Comparison of ENCODE assay signal across 18 mouse cellular contexts in genomic region chr6:115770059-115770670, GRCm38 (mm10). TPM values are rescaled to one million over a fixed set of nuclear protein-coding genes. Genes with fewer than 3 reads are reported as not detected.
DNase-seq lines count a peak whose midpoint lies in the region; ATAC-seq and TF ChIP-seq lines count a peak whose summit lies in the region.
"Had no signal": no experiment of that assay in that cellular context is flagged by ENCODE, and none has a peak within 500 bp of the region (broad histone marks: within the 10 kb centered on the region; RNA-seq: fewer than 3 reads in every experiment).

No protein-coding gene starts in this region.

- H3K36me3 ChIP-seq in intestine, postnatal 0 days (ENCODE audit: control insufficient read depth, insufficient read depth), result no peaks in the 10 kb centered on the region
- H3K36me3 ChIP-seq in intestine, embryonic 16.5 days (ENCODE audit: control insufficient read depth, insufficient read depth, low read length), result no peaks in the 10 kb centered on the region
- no peaks in the 10 kb centered on the region for H3K36me3 ChIP-seq in thymus, adult 2 months (ENCODE audit: control insufficient read depth, insufficient read depth, low read length)
- no peaks in the 10 kb centered on the region for H3K36me3 ChIP-seq in liver, embryonic 11.5 days (ENCODE audit: control insufficient read depth, insufficient read depth, low read length)
- H3K36me3 ChIP-seq: heart, embryonic 12.5 days; lung, embryonic 15.5 days; neural tube, embryonic 13.5 days had no signal

- no peak for TF ChIP-seq POLR2A in thymus, adult 2 months (IDR thresholded peaks at IDR 0.05; ENCODE audit: control insufficient read depth, extremely low read depth, insufficient read depth, low read length, poor library complexity)
- no peak for TF ChIP-seq POLR2A in cerebellum, adult 2 months (IDR thresholded peaks at IDR 0.05; ENCODE audit: borderline replicate concordance, insufficient read depth, low read length)

- ATAC-seq in intestine, postnatal 0 days, result no peak
- ATAC-seq in intestine, embryonic 16.5 days, result no peak
- ATAC-seq in liver, embryonic 11.5 days (replicated peaks; ENCODE audit: low FRiP score), result no peak
- ATAC-seq: inflammation-experienced regulatory T-cells, adult 6 months had no signal

- no peak overlapping the region for H3K27ac ChIP-seq in intestine, postnatal 0 days (ENCODE audit: low read depth, low read length)
- no peak overlapping the region for H3K27ac ChIP-seq in intestine, embryonic 16.5 days (ENCODE audit: low read length)
- H3K27ac ChIP-seq in thymus, adult 2 months (ENCODE audit: control insufficient read depth, insufficient read depth, low read length), result no peak overlapping the region
- H3K27ac ChIP-seq in liver, embryonic 11.5 days (ENCODE audit: low read depth, low read length), result peak overlapping the region; percentile 38; the same call in 1 of the 2 replicates
- no peak overlapping the region for H3K27ac ChIP-seq in cerebellum, adult 2 months (ENCODE audit: insufficient read depth, low read length)
- H3K27ac ChIP-seq: lung, embryonic 15.5 days; neural tube, embryonic 13.5 days had no signal

- peak; percentile 42 for TF ChIP-seq CTCF in intestine, postnatal 0 days (IDR thresholded peaks at IDR 0.05; ENCODE audit: low read depth)
- 0 out of 2 replicates have a peak, but pooled peaks have one; percentile 24 for TF ChIP-seq CTCF in thymus, adult 2 months (IDR thresholded peaks at IDR 0.05; ENCODE audit: borderline replicate concordance, control insufficient read depth, extremely low read depth, insufficient read depth, low read length, poor library complexity)
- TF ChIP-seq CTCF in cerebellum, adult 2 months (IDR thresholded peaks at IDR 0.05; ENCODE audit: borderline replicate concordance, insufficient read depth, low read depth, low read length), result no peak

- H3K4me1 ChIP-seq in intestine, postnatal 0 days (replicated peaks; ENCODE audit: control insufficient read depth, insufficient read depth, low read length), result no peaks in the 10 kb centered on the region
- peaks cover 10% of the 10 kb centered on the region; the same call in 1 of the 2 replicates for H3K4me1 ChIP-seq in intestine, embryonic 16.5 days (ENCODE audit: control insufficient read depth, insufficient read depth, low read length)
- H3K4me1 ChIP-seq in thymus, adult 2 months (replicated peaks; ENCODE audit: control insufficient read depth, insufficient read depth, low read length), result peaks cover 21% of the 10 kb centered on the region
- H3K4me1 ChIP-seq in liver, embryonic 11.5 days (replicated peaks; ENCODE audit: control insufficient read depth, insufficient read depth, low read length), result peaks cover 11% of the 10 kb centered on the region
- H3K4me1 ChIP-seq in cerebellum, adult 2 months (ENCODE audit: control insufficient read depth, insufficient read depth, low read length), result peaks cover under 1% of the 10 kb centered on the region; the same call in 1 of the 2 replicates

- H3K27me3 ChIP-seq in intestine, postnatal 0 days (replicated peaks; ENCODE audit: control insufficient read depth, insufficient read depth, low read length), result no peaks in the 10 kb centered on the region
- no peaks in the 10 kb centered on the region for H3K27me3 ChIP-seq in intestine, embryonic 16.5 days (replicated peaks; ENCODE audit: control insufficient read depth, insufficient read depth, low read length)
- H3K27me3 ChIP-seq in thymus, adult 2 months (ENCODE audit: control insufficient read depth, insufficient read depth, low read length), result no peaks in the 10 kb centered on the region
- H3K27me3 ChIP-seq in liver, embryonic 11.5 days (replicated peaks; ENCODE audit: control insufficient read depth, insufficient read depth, low read length), result no peaks in the 10 kb centered on the region
- no peaks in the 10 kb centered on the region for H3K27me3 ChIP-seq in cerebellum, adult 2 months (ENCODE audit: control insufficient read depth, insufficient read depth, low read length)
- H3K27me3 ChIP-seq: heart, embryonic 12.5 days; lung, embryonic 15.5 days; neural tube, embryonic 13.5 days had no signal

- H3K9me3 ChIP-seq in intestine, postnatal 0 days (ENCODE audit: control insufficient read depth), result no peaks in the 10 kb centered on the region
- no peaks in the 10 kb centered on the region for H3K9me3 ChIP-seq in intestine, embryonic 16.5 days (ENCODE audit: control insufficient read depth, low read length)
- no peaks in the 10 kb centered on the region for H3K9me3 ChIP-seq in liver, embryonic 11.5 days (ENCODE audit: control insufficient read depth, low read length)
- H3K9me3 ChIP-seq: lung, embryonic 15.5 days; neural tube, embryonic 13.5 days had no signal

- H3K4me2 ChIP-seq in intestine, postnatal 0 days (replicated peaks; ENCODE audit: low read depth), result no peak overlapping the region
- no peak overlapping the region for H3K4me2 ChIP-seq in intestine, embryonic 16.5 days (ENCODE audit: low read depth, low read length)
- H3K4me2 ChIP-seq in liver, embryonic 11.5 days, result no peak overlapping the region
- H3K4me2 ChIP-seq: heart, embryonic 12.5 days; lung, embryonic 15.5 days; neural tube, embryonic 13.5 days had no signal

- no peak overlapping the region for H3K9ac ChIP-seq in intestine, postnatal 0 days (ENCODE audit: low read depth, low read length)
- H3K9ac ChIP-seq in intestine, embryonic 16.5 days (ENCODE audit: low read depth, low read length), result no peak overlapping the region
- no peak overlapping the region for H3K9ac ChIP-seq in liver, embryonic 11.5 days (ENCODE audit: low read depth, low read length)
- H3K9ac ChIP-seq: heart, embryonic 12.5 days; lung, embryonic 15.5 days; neural tube, embryonic 13.5 days had no signal

- no peak overlapping the region for H3K4me3 ChIP-seq in intestine, postnatal 0 days (ENCODE audit: low read depth, low read length)
- no peak overlapping the region for H3K4me3 ChIP-seq in intestine, embryonic 16.5 days (ENCODE audit: low read length)
- H3K4me3 ChIP-seq in thymus, adult 2 months (ENCODE audit: control insufficient read depth, insufficient read depth, low read length), result no peak overlapping the region
- H3K4me3 ChIP-seq in liver, embryonic 11.5 days (ENCODE audit: low read depth, low read length), result no peak overlapping the region
- no peak overlapping the region for H3K4me3 ChIP-seq in cerebellum, adult 2 months (replicated peaks; ENCODE audit: insufficient read depth, low read depth, low read length)
- H3K4me3 ChIP-seq: heart, embryonic 12.5 days; lung, embryonic 15.5 days; neural tube, embryonic 13.5 days had no signal

- no peak for DNase-seq in thymus, adult 2 months
- no peak for DNase-seq in thymus, postnatal 4 days
- no peak for DNase-seq in liver, embryonic 11.5 days (ENCODE audit: low spot score)
- no peak for DNase-seq in cerebellum, adult 18-20 months
- DNase-seq in T-cell, adult 2 months (ENCODE audit: low spot score), result no peak
- no peak for DNase-seq in cerebellum, adult 2 months
- DNase-seq: adrenal gland, postnatal 14 days; cerebellum, postnatal 36 days; gastrocnemius, postnatal 36 days; heart, postnatal 4 days; thymus, postnatal 36 days had no signal

- 83% methylated on average over 20 of the region's 20 CpGs for WGBS in intestine, postnatal 0 days
- WGBS in intestine, embryonic 16.5 days, result 83% methylated on average over 20 of the region's 20 CpGs
- WGBS in thymus, adult 2 months, result 82% methylated on average over 20 of the region's 20 CpGs
- whole genome bisulfite sequencing in liver, embryonic 11.5 days, result 81% methylated on average over 20 of the region's 20 CpGs
- WGBS in cerebellum, adult 2 months, result 80% methylated on average over 20 of the region's 20 CpGs

RNA-seq across cellular contexts. Expression of gene Cand2, which starts 4.2 kb away (rescaled TPM):
- polyA plus RNA-seq in intestine, postnatal 0 days (2015; fragmentation: Nextera tagmentation; extraction: Ambion mirVana), result 2.2 and 2.4 TPM in 2 replicates
- polyA plus RNA-seq in intestine, embryonic 16.5 days (2015; fragmentation: Nextera tagmentation; extraction: Ambion mirVana), result 12.6 and 13.3 TPM in 2 replicates
- polyA plus RNA-seq in thymus, adult 2 months (2012; rRNA removed), result 16.8 and 19.5 TPM in 2 replicates
- polyA plus RNA-seq in liver, embryonic 11.5 days (2014; fragmentation: Nextera tagmentation; extraction: Ambion mirVana), result 20.3 and 22.0 TPM in 2 replicates
- 5.1 and 6.7 TPM in 2 replicates for polyA plus RNA-seq in cerebellum, adult 2 months (2012; rRNA removed)

RNA-seq across cellular contexts. Expression of gene Tmem40, which starts 8.0 kb away (rescaled TPM):
- polyA plus RNA-seq in intestine, postnatal 0 days (2015; fragmentation: Nextera tagmentation; extraction: Ambion mirVana), result 0.17 and 0.43 TPM in 2 replicates
- polyA plus RNA-seq in intestine, embryonic 16.5 days (2015; fragmentation: Nextera tagmentation; extraction: Ambion mirVana), result 0.70 and 1.5 TPM in 2 replicates
- 1.4 and 2.5 TPM in 2 replicates for polyA plus RNA-seq in thymus, adult 2 months (2012; rRNA removed)
- polyA plus RNA-seq in liver, embryonic 11.5 days (2014; fragmentation: Nextera tagmentation; extraction: Ambion mirVana), result 29.4 and 32.5 TPM in 2 replicates
- polyA plus RNA-seq in cerebellum, adult 2 months (2012; rRNA removed), result 2.7 and 3.5 TPM in 2 replicates
- polyA plus RNA-seq: C2C12; inflammation-experienced regulatory T-cells, adult 6 months had no signal

RNA-seq across cellular contexts. Expression of gene Rpl32, which starts 38.4 kb away (rescaled TPM):
- polyA plus RNA-seq in intestine, postnatal 0 days (2015; fragmentation: Nextera tagmentation; extraction: Ambion mirVana), result 1,370 and 1,375 TPM in 2 replicates
- polyA plus RNA-seq in intestine, embryonic 16.5 days (2015; fragmentation: Nextera tagmentation; extraction: Ambion mirVana), result 1,840 and 1,978 TPM in 2 replicates
- polyA plus RNA-seq in thymus, adult 2 months (2012; rRNA removed), result 874 and 910 TPM in 2 replicates
- polyA plus RNA-seq in liver, embryonic 11.5 days (2014; fragmentation: Nextera tagmentation; extraction: Ambion mirVana), result 2,286 and 2,478 TPM in 2 replicates
- polyA plus RNA-seq in cerebellum, adult 2 months (2012; rRNA removed), result 680 and 720 TPM in 2 replicates
